Mouse (Mus musculus) layer of hippocampus, adult 8-10 months (tissue): Measurements from ENCODE around the gene 1700018B08Rik. TPM values are rescaled to one million over a fixed set of nuclear protein-coding genes. Genes with fewer than 3 reads are reported as not detected.

Experiments
- DNase-seq, 2 experiments: peaks; one replicate each; pipeline ENCODE4 v3.0.0; 2022; ENCODE audit warnings: low spot score in 2 of 2
- total RNA-seq, 4 experiments: library from RNA; stranded (reverse); gene quantifications; 2 replicates each; pipeline ENCODE4 v1.2.4; 2022

1700018B08Rik gene
- total RNA-seq, 4 experiments from 2014 or later, result not detected

DNA sequence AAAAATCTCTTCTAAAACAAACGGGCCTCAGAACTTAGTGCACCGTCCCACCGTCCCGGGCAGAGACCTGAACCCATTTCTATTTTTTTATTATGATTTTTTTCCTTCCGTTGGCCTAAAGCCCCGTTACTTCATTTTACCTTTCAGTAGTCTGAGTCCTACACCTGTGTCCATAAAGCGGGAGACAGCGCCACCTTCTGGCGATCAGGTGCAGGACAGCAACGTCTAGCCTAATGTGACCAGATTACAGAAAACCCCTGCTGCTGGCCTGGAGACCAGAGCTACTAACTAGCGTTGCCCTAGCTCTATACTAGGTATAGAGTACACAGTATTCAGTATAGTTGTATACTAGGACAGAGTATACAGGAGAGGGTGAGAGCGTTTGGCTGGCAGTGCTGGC lies 30.7 kb downstream of the 1700018B08Rik start:
- DNase-seq, result peak; percentile 37 to 83

DNA sequence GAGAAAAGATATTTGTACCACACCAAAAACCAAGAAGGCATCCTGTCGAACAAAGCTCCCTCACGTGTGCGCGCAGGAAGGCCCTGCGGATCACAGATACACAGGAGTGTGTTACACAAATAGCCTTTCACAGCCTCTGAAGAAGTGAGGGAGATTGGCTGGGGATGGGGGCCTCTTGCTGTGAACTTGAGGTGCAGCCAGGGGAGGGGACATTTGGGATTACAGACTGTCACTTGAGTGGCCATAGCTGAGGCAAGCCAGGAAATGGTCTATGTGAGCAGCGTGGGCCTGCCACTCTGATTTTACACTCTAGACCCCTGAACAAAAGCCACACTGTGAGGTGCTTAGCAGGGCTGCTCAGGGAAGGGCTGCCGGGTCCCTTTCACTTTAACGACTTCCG lies 32.4 kb downstream of the 1700018B08Rik start:
- DNase-seq, result no peak

DNA sequence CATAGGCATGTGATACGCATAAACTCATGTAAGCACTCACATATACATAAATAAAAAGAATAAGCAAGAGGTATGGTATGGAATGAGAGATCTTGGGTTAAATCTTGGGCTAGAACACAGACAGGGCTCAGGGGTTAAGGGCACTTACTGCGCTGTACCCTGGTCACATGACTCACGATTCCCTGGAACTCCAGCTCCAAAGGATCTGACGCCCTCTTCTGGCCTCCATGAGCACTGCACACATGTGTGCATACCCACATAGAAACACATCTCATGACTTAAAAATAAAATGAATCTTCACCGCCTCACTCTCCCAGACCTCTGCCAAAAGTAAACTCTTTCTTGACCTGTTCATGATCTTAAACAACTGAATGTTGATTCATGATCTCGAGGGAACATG lies 46.5 kb downstream of the 1700018B08Rik start:
- no peak for DNase-seq

DNA sequence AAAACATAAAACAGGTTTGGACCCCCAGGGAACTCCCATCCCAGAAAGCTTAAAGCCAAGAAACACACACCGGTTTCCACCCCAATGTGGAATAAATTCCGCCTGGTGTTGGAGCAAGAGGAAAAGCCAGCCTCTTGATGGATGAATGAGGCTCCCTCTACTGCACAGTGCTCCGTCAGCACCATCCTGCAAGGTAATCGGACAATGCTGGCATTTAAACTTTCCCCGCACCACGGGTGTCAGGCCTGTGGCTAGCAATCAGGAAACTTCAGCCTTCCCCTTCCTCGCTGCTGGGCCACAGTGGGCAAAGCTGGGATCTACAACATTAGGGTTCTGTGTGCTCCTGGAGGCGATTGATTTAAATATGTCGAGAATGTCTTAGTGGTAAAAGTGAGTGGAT lies 52.5 kb downstream of the 1700018B08Rik start:
- no peak for DNase-seq

DNA sequence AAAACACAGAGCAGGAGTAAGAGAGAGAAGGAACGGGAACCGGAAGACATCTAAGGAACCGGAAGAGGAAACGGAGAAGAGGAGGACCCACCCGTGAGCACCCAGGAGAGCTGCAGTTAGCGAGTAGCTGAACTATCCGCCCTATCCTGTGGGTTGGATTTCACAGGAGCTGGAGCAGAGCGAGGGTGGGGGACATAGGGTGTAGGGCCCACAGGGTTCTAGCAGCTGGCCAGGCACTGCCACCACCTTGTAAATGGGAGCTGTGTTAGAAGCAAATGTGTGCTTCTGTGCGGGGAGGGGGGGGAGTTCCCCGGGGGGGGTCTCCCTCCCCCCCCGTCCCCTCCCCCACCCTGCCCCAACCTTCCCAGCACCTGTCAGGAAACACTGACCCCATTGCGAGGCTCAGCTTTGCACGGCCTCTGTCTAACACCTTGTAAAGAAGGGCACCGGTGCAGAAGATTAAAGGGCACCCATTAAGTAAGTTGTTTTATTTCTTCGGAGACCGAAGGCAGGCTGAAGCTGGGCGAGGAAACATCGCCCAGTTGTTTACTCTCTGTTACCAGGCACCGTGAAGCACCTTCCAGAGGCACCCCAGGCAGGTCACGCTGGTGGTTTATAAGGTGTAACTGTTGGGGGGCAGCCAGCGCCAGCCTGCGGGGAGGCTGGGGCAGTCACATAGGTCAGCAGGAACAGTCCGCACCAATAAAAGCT lies 59.9 kb downstream of the 1700018B08Rik start:
- no peak for DNase-seq

Other genes with a start within 250 kb of the 1700018B08Rik start
- gene Fbxo31, start 34.5 kb upstream of the 1700018B08Rik start, total RNA-seq, result 100 to 1,000 TPM in 3 of 4 experiments, 10 to 100 TPM in 1; 96.9 to 103 (median 102) TPM
- gene Map1lc3b, start 46.0 kb upstream of the 1700018B08Rik start, total RNA-seq, result 100 to 1,000 TPM; 143 to 187 (median 172) TPM
- 10 to 100 TPM; 77.4 to 92.9 (median 84.7) TPM for gene Zcchc14, start 108.6 kb upstream of the 1700018B08Rik start, total RNA-seq
- gene Jph3, start 185.3 kb upstream of the 1700018B08Rik start, total RNA-seq, result 100 to 1,000 TPM; 260 to 313 (median 283) TPM